Mouse (Mus musculus): ENCODE measurements at regions not wholly inside any gene's neighbourhood (a gene's known extent, or its start where the extent isn't known, plus 50 kb on each side); places are given as distances from the start of the nearest gene placed in this dataset.

DNA sequence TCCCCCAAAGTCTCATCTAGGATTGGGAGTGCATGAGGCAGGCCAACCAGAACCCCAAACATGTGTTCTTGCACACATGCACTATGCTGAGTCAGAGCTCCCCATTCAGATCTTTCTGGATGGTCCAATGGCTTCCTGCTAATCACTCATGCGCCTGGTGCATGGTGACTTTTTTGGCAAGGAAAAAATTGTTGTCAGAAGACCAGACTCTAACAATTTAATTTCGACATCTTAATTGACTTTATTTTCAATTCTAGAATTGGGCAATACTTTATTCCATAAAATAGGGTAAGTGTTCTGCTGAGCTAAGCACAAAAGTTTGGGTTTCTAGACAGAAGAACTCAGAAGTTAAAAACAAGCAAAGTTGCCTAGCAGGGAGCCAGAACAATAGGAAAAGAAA, 165.7 kb downstream of the Snx19 start:
- TF ChIP-seq RCOR1 (conservative IDR thresholded peaks at IDR 0.05; ENCODE audit: low read depth, low read length) (no peak), UBTF (IDR thresholded peaks at IDR 0.05; ENCODE audit: low read depth, low read length) (no peak), MEF2A (IDR thresholded peaks at IDR 0.05; ENCODE audit: borderline replicate concordance, low read depth, low read length) (no peak)
- dilution Hi-C loops (cut with MboI; ENCODE audit: extremely low pct_ligation_motif_present, extremely low pct_unique_long_range_greater_than_20kb, low sequenced_read_pairs): no loop called here

DNA sequence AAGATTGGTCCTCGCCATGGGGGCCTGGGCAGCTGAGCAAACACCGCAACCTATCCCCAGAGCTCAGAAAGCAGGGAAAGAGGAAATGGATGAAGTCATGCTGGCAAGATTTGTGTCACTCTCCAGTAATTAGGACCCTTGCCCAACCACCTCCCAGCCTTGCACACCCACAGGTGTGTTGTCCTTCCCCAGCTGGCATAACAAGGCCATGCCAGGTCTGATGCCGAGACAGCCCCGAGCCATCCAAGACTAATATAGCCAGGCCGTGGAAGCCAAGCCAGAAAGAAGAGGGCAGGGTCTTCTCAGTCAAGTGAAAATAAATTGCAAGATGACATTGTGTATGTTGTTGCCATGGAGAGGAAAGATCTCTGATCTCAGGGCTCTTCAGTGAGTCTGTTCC, 164.3 kb downstream of the Snx19 start:
- no peaks in the 10 kb centered on the region for H3K36me3 ChIP-seq (replicated peaks in 1 of 2; ENCODE audit: control insufficient read depth in 1 of 2, insufficient read depth in 1 of 2, low read length in 1 of 2)
- H3K79me2 ChIP-seq (replicated peaks; ENCODE audit: control insufficient read depth, extremely low read depth, insufficient read depth, poor library complexity, severe bottlenecking): no peaks in the 10 kb centered on the region
- H3K27me3 ChIP-seq (replicated peaks): no peaks in the 10 kb centered on the region
- no peak for DNase-seq (ENCODE audit: extremely low read depth)
- no peaks in the 10 kb centered on the region for H3K4me1 ChIP-seq (ENCODE audit: control insufficient read depth in 1 of 2, insufficient read depth in 2 of 2)
- dilution Hi-C loops (cut with MboI; ENCODE audit: extremely low pct_ligation_motif_present, extremely low pct_unique_long_range_greater_than_20kb, low sequenced_read_pairs) (no loop called here), in situ Hi-C loops (cut with MboI; ENCODE audit: low pct_ligation_motif_present, low pct_unique_long_range_greater_than_20kb, low sequenced_read_pairs) (no loop called here)
- TF ChIP-seq TBP (conservative IDR thresholded peaks at IDR 0.05; ENCODE audit: low read depth, low read length) (no peak), PAX5 (IDR thresholded peaks at IDR 0.05; ENCODE audit: low read length) (no peak), JUND (conservative IDR thresholded peaks at IDR 0.05; ENCODE audit: low read depth, low read length) (no peak), ELF1 (IDR thresholded peaks at IDR 0.05; ENCODE audit: low read depth, low read length) (no peak), TCF12 (IDR thresholded peaks at IDR 0.05; ENCODE audit: low read depth, low read length) (no peak)
- no peak overlapping the region for H3K27ac ChIP-seq (ENCODE audit: insufficient read depth, low read depth)
- H3K9ac ChIP-seq (ENCODE audit: insufficient read depth, low read depth): no peak overlapping the region
- no peak overlapping the region for H3K4me2 ChIP-seq (ENCODE audit: insufficient read depth, low read depth, poor library complexity, severe bottlenecking)
- H3K9me3 ChIP-seq (replicated peaks; ENCODE audit: low read length): no peaks in the 10 kb centered on the region
- no peak overlapping the region for H3K4me3 ChIP-seq (replicated peaks in 1 of 3; ENCODE audit: low read depth in 2 of 3, low read length in 2 of 3, poor library complexity in 1 of 3)

More for the DNA sequence above, 165.7 kb downstream of the Snx19 start:
- in situ Hi-C loops (cut with MboI; ENCODE audit: low pct_ligation_motif_present, low pct_unique_long_range_greater_than_20kb, low sequenced_read_pairs): no loop called here
- Histone ChIP-seq H3K79me2 (replicated peaks; ENCODE audit: control insufficient read depth, extremely low read depth, insufficient read depth, poor library complexity, severe bottlenecking) (no peaks in the 10 kb centered on the region), H3K9ac (ENCODE audit: insufficient read depth, low read depth) (no peak overlapping the region), H3K4me2 (ENCODE audit: insufficient read depth, low read depth, poor library complexity, severe bottlenecking) (no peak overlapping the region), H3K4me3 (replicated peaks in 1 of 3; ENCODE audit: low read depth in 2 of 3, low read length in 2 of 3, poor library complexity in 1 of 3) (no peak overlapping the region), H3K9me3 (replicated peaks; ENCODE audit: low read length) (no peaks in the 10 kb centered on the region), H3K4me1 (ENCODE audit: control insufficient read depth in 1 of 2, insufficient read depth in 2 of 2) (peaks cover 0 to 1% of the 10 kb centered on the region in 2 experiments; a peak in 1 of 4 replicates), H3K36me3 (replicated peaks in 1 of 2; ENCODE audit: control insufficient read depth in 1 of 2, insufficient read depth in 1 of 2, low read length in 1 of 2) (no peaks in the 10 kb centered on the region), H3K27me3 (replicated peaks) (no peaks in the 10 kb centered on the region), H3K27ac (ENCODE audit: insufficient read depth, low read depth) (no peak overlapping the region)
- no peak for DNase-seq (ENCODE audit: extremely low read depth)

DNA sequence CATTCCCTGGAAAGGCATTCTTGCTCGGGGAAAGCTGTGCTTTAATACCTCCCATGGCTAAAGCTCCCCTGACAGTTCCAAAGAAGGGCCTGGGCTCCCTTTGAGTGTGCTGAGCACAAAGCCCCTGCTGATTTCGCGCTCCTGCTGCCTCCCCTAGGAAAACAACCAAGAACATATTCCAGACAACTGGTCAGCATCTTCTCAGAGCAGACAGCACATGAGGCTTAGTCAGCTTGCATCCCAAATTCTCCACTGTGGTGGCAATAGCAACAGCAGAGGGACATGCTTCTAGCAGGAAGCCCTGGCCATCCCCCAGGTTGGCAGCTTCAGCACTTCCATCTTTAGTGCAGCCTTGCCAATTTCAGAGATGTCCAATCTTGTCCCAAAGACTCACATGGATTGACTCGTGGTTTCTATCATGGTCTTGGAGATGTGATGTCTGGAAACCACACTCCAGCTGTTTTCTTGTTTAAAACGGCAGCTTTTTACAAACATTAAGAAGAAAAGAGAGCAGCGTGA, 163.8 kb downstream of the Snx19 start:
- no peak for DNase-seq (ENCODE audit: extremely low read depth)
- H3K9me3 ChIP-seq (replicated peaks; ENCODE audit: low read length): no peaks in the 10 kb centered on the region
- dilution Hi-C loops (cut with MboI; ENCODE audit: extremely low pct_ligation_motif_present, extremely low pct_unique_long_range_greater_than_20kb, low sequenced_read_pairs): no loop called here

More for the DNA sequence above, 163.8 kb downstream of the Snx19 start:
- no peaks in the 10 kb centered on the region for H3K4me1 ChIP-seq (ENCODE audit: control insufficient read depth in 1 of 2, insufficient read depth in 2 of 2)
- TF ChIP-seq BHLHE40 (IDR thresholded peaks at IDR 0.05; ENCODE audit: low read depth, low read length) (no peak), ZMIZ1 (IDR thresholded peaks at IDR 0.05; ENCODE audit: low read depth, low read length) (no peak), HCFC1 (IDR thresholded peaks at IDR 0.05; ENCODE audit: low read depth, low read length) (no peak), NELFE (IDR thresholded peaks at IDR 0.05; ENCODE audit: low read depth, low read length) (no peak), JUN (IDR thresholded peaks at IDR 0.05; ENCODE audit: insufficient read depth, low read depth, low read length) (no peak), POLR2AphosphoS2 (IDR thresholded peaks at IDR 0.05; ENCODE audit: low read depth, low read length) (no peak), ZKSCAN1 (IDR thresholded peaks at IDR 0.05; ENCODE audit: borderline replicate concordance, low read depth, low read length) (no peak), MAFK (IDR thresholded peaks at IDR 0.05; ENCODE audit: insufficient replicate concordance, low read length) (no peak), MXI1 (IDR thresholded peaks at IDR 0.05; ENCODE audit: low read depth, low read length) (no peak), EP300 (IDR thresholded peaks at IDR 0.05; ENCODE audit: low read length) (no peak), PAX5 (IDR thresholded peaks at IDR 0.05; ENCODE audit: low read length) (no peak), GABPA (IDR thresholded peaks at IDR 0.05; ENCODE audit: insufficient replicate concordance, low read depth, low read length) (no peak), ZC3H11A (IDR thresholded peaks at IDR 0.05; ENCODE audit: low read depth, low read length) (no peak), POLR2A (IDR thresholded peaks at IDR 0.05; ENCODE audit: low read depth, low read length) (no peak), KAT2A (IDR thresholded peaks at IDR 0.05; ENCODE audit: insufficient replicate concordance, low read length) (no peak), JUND (conservative IDR thresholded peaks at IDR 0.05; ENCODE audit: low read depth, low read length) (no peak), SMC3 (IDR thresholded peaks at IDR 0.05; ENCODE audit: low read depth, low read length) (no peak), MAX (IDR thresholded peaks at IDR 0.05; ENCODE audit: low read length) (no peak), USF1 (IDR thresholded peaks at IDR 0.05; ENCODE audit: low read depth, low read length) (no peak)
- H3K27ac ChIP-seq (ENCODE audit: insufficient read depth, low read depth): no peak overlapping the region
- H3K4me2 ChIP-seq (ENCODE audit: insufficient read depth, low read depth, poor library complexity, severe bottlenecking): no peak overlapping the region
- no peaks in the 10 kb centered on the region for H3K27me3 ChIP-seq (replicated peaks)
- no peak overlapping the region for H3K4me3 ChIP-seq (replicated peaks in 1 of 3; ENCODE audit: low read depth in 2 of 3, low read length in 2 of 3, poor library complexity in 1 of 3)
- no peak overlapping the region for H3K9ac ChIP-seq (ENCODE audit: insufficient read depth, low read depth)
- no peaks in the 10 kb centered on the region for H3K36me3 ChIP-seq (replicated peaks in 1 of 2; ENCODE audit: control insufficient read depth in 1 of 2, insufficient read depth in 1 of 2, low read length in 1 of 2)
- in situ Hi-C loops (cut with MboI; ENCODE audit: low pct_ligation_motif_present, low pct_unique_long_range_greater_than_20kb, low sequenced_read_pairs): no loop called here
- no peaks in the 10 kb centered on the region for H3K79me2 ChIP-seq (replicated peaks; ENCODE audit: control insufficient read depth, extremely low read depth, insufficient read depth, poor library complexity, severe bottlenecking)

All from CH12.LX (cell line).